Mouse (Mus musculus): ENCODE data around the gene Tecpr2.

Tecpr2 gene

GRCm38 (mm10) chr12:110979808-110980207 is 90.7 kb downstream of the Tecpr2 start:
- no peak for DNase-seq

GRCm38 (mm10) chr12:110981736-110982135 is 92.7 kb downstream of the Tecpr2 start:
- DNase-seq: no peak

GRCm38 (mm10) chr12:110983083-110983482 is 94.0 kb downstream of the Tecpr2 start:
- no peak for DNase-seq

- no peak for DNase-seq
Observed at GRCm38 (mm10) chr12:110983714-110984113, 94.7 kb downstream of the Tecpr2 start.

GRCm38 (mm10) chr12:110984598-110984997 is 95.5 kb downstream of the Tecpr2 start:
- no peak for DNase-seq

- DNase-seq: no peak
Observed at GRCm38 (mm10) chr12:110985141-110985540, 96.1 kb downstream of the Tecpr2 start.

GRCm38 (mm10) chr12:110986536-110987425 is 97.7 kb downstream of the Tecpr2 start:
- no peak for DNase-seq

- no peak for DNase-seq
Observed at GRCm38 (mm10) chr12:110989409-110989808, 100.3 kb downstream of the Tecpr2 start.

GRCm38 (mm10) chr12:110990500-110990899 is 101.4 kb downstream of the Tecpr2 start:
- DNase-seq: no peak

GRCm38 (mm10) chr12:110991361-110992127 is 102.5 kb downstream of the Tecpr2 start:
- peak; percentile 81 to 86 for DNase-seq

- DNase-seq: peak; percentile 89 to 91
Observed at GRCm38 (mm10) chr12:110992128-110992553, 103.1 kb downstream of the Tecpr2 start.

GRCm38 (mm10) chr12:110992771-110993170 is 103.7 kb downstream of the Tecpr2 start:
- no peak for DNase-seq

- DNase-seq: no peak
Observed at GRCm38 (mm10) chr12:110993226-110993625, 104.2 kb downstream of the Tecpr2 start.

- DNase-seq: no peak
Observed at GRCm38 (mm10) chr12:110994666-110995065, 105.6 kb downstream of the Tecpr2 start.

GRCm38 (mm10) chr12:110998092-110998491 is 109.0 kb downstream of the Tecpr2 start:
- DNase-seq: no peak

GRCm38 (mm10) chr12:110999820-111000219 is 110.8 kb downstream of the Tecpr2 start:
- no peak for DNase-seq

- DNase-seq: no peak
Observed at GRCm38 (mm10) chr12:111000956-111001355, 111.9 kb downstream of the Tecpr2 start.

GRCm38 (mm10) chr12:111004142-111004541 is 115.1 kb downstream of the Tecpr2 start:
- no peak for DNase-seq

GRCm38 (mm10) chr12:111005803-111006202 is 116.7 kb downstream of the Tecpr2 start:
- no peak for DNase-seq

GRCm38 (mm10) chr12:111006339-111006738 is 117.3 kb downstream of the Tecpr2 start:
- no peak for DNase-seq

GRCm38 (mm10) chr12:111007134-111008103 is 118.4 kb downstream of the Tecpr2 start:
- peak; percentile 17 to 52 for DNase-seq
